Mouse (Mus musculus) liver (tissue): Measurements from ENCODE around the gene Pknox1.

Experiments
- DNase-seq: peaks from one replicate; pipeline ENCODE4 v3.0.0-alpha.2; 2020; ENCODE audit warnings: mixed read lengths

Gene Pknox1

DNA sequence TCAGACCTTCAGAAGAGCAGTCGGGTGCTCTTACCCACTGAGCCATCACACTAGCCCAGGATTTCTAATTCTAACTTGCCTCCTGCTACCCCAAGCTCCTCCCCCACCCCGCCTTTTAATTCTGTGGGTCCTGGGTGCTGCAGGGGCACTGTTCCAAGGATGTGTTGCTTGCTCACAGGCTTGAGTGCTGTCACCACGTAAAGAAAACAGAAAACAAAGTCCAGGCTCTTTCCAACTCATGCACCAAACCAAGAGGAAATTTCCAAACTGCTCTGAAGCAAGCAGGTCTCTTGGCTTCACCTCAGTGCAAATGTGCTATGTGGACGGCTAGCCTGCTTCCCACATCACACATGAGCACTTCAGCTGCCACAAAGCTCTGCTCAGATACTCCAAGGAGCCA, 90.8 kb downstream of the Pknox1 start:
- no peak for DNase-seq

DNA sequence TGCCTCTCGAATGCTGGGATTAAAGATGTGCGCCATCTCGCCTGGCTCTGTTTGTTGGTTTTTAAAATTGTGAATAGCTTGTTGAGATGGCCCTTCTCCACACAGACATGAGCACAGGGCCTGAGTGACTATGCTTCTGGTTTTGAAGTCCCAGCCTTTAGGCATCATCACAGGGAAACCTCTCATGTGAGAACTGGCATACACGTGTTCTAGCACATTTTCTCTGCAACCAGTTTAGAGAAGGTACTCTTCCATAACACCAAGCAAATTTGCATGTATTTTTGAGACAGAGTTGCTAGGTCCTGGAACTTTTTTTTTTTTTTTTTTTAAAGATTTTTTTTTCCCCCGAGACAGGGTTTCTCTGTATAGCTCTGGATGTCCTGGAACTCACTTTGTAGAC, 92.1 kb downstream of the Pknox1 start:
- DNase-seq, result no peak
